ENCODE assay signal across 10 mouse cellular contexts in genomic region chr9:3001948-3002659, GRCm38 (mm10). TPM values are rescaled to one million over a fixed set of nuclear protein-coding genes. Genes with fewer than 3 reads are reported as not detected.
A peak's percentile ranks its signal among the peaks of the same experiment; 100 is the strongest.
DNase-seq lines count a peak whose midpoint lies in the region; ATAC-seq lines count a peak whose summit lies in the region.
"Not testable (repeated sequence)": the region's sequence is repeated elsewhere in the genome, so short reads cannot be mapped to it uniquely, and the experiment has no call there.
"Had no signal": no experiment of that assay in that cellular context is flagged by ENCODE, and none has a peak within 500 bp of the region (broad histone marks: within the 10 kb centered on the region; RNA-seq: fewer than 3 reads in every experiment).

No protein-coding gene starts in this region.

- H3K27me3 ChIP-seq in heart, embryonic 10.5 days (ENCODE audit: insufficient read depth, poor library complexity, severe bottlenecking); limb, embryonic 10.5 days (ENCODE audit: low read depth, poor library complexity, severe bottlenecking); midbrain, embryonic 12.5 days: not testable (repeated sequence)

- not testable (repeated sequence) for H3K4me2 ChIP-seq in midbrain, embryonic 12.5 days (replicated peaks)

- H3K4me3 ChIP-seq in heart, embryonic 10.5 days; limb, embryonic 10.5 days; midbrain, embryonic 12.5 days: not testable (repeated sequence)

- not testable (repeated sequence) for H3K9me3 ChIP-seq in heart, embryonic 10.5 days; limb, embryonic 10.5 days (replicated peaks); midbrain, embryonic 12.5 days

- H3K9ac ChIP-seq in midbrain, embryonic 12.5 days (replicated peaks) = 0 out of 2 replicates have a peak overlapping the region, but pooled peaks have one; percentile 0

- 62% methylated on average over 9 of the region's 11 CpGs for WGBS in heart, embryonic 10.5 days
- 69% methylated on average over 9 of the region's 11 CpGs for WGBS in limb, embryonic 10.5 days
- WGBS in midbrain, embryonic 12.5 days = 67% methylated on average over 9 of the region's 11 CpGs

- peak; percentile 48; the same call in 1 of the 2 replicates for ATAC-seq in erythroid progenitor cell, adult 5-6 weeks (replicated peaks; ENCODE audit: low FRiP score, poor library complexity, severe bottlenecking)
- peak; percentile 87 for ATAC-seq in midbrain, embryonic 12.5 days (ENCODE audit: low FRiP score, low read depth)

- not testable (repeated sequence) for H3K36me3 ChIP-seq in heart, embryonic 10.5 days; limb, embryonic 10.5 days; midbrain, embryonic 12.5 days

- H3K4me1 ChIP-seq in heart, embryonic 10.5 days; limb, embryonic 10.5 days; midbrain, embryonic 12.5 days: not testable (repeated sequence)

- not testable (repeated sequence) for H3K27ac ChIP-seq in heart, embryonic 10.5 days; limb, embryonic 10.5 days; midbrain, embryonic 12.5 days (replicated peaks)

- DNase-seq in 3134 (ENCODE audit: extremely low read depth, insufficient read length, low spot score) = peak; percentile 27
- DNase-seq in adrenal gland, postnatal 4 days (ENCODE audit: low spot score in 2 of 2) = peak; percentile 94 to 100
- peak; percentile 90 for DNase-seq in heart, embryonic 10.5 days (ENCODE audit: low spot score)
- DNase-seq in kidney, adult 8-10 months = peak; percentile 82 to 98
- peak; percentile 14 for DNase-seq in limb, embryonic 10.5 days (ENCODE audit: low spot score)
- peak; percentile 39 to 74 for DNase-seq in spleen, adult 18-20 months

RNA-seq across cellular contexts. Expression of gene Gm11168, which starts 1.0 kb away (rescaled TPM):
- total RNA-seq in adrenal gland, postnatal 4 days (2021) = under 1 TPM in 1 of 2 experiments, not detected in 1; 0.48 TPM
- not detected in 2 replicates for total RNA-seq in erythroid progenitor cell, adult 5-6 weeks (2015; ENCODE audit: low replicate concordance)
- total RNA-seq in erythroid progenitor cell, adult 5-6 weeks (2017; ENCODE audit: low replicate concordance) = 4.9 TPM in 1 of 2 replicates, not detected in the other
- not detected in 2 replicates for polyA plus RNA-seq in heart, embryonic 10.5 days (2016; fragmentation: Nextera tagmentation; extraction: Ambion mirVana)
- polyA plus RNA-seq in limb, embryonic 10.5 days (2016; fragmentation: Nextera tagmentation; extraction: Ambion mirVana) = not detected in 2 replicates
- polyA plus RNA-seq in midbrain, embryonic 12.5 days (2016; fragmentation: Nextera tagmentation; extraction: Ambion mirVana) = 0.37 TPM in 1 of 2 replicates, not detected in the other
- polyA plus RNA-seq: C2C12; testis, adult 2 months had no signal

RNA-seq across cellular contexts. Expression of gene Gm10722, which starts 1.4 kb away (rescaled TPM):
- total RNA-seq in adrenal gland, postnatal 4 days (2021) = not detected
- not detected in 2 replicates for total RNA-seq in erythroid progenitor cell, adult 5-6 weeks (2015; ENCODE audit: low replicate concordance)
- total RNA-seq in erythroid progenitor cell, adult 5-6 weeks (2017; ENCODE audit: low replicate concordance) = not detected in 2 replicates
- not detected in 2 replicates for polyA plus RNA-seq in heart, embryonic 10.5 days (2016; fragmentation: Nextera tagmentation; extraction: Ambion mirVana)
- polyA plus RNA-seq in limb, embryonic 10.5 days (2016; fragmentation: Nextera tagmentation; extraction: Ambion mirVana) = not detected in 2 replicates
- not detected in 2 replicates for polyA plus RNA-seq in midbrain, embryonic 12.5 days (2016; fragmentation: Nextera tagmentation; extraction: Ambion mirVana)
- polyA plus RNA-seq: C2C12; testis, adult 2 months had no signal

RNA-seq across cellular contexts. Expression of gene Gm10721, which starts 10.8 kb away (rescaled TPM):
- total RNA-seq in adrenal gland, postnatal 4 days (2021) = 1 to 10 TPM; 1.2 to 1.5 TPM
- not detected in 2 replicates for total RNA-seq in erythroid progenitor cell, adult 5-6 weeks (2015; ENCODE audit: low replicate concordance)
- 0.51 TPM in 1 of 2 replicates, not detected in the other for total RNA-seq in erythroid progenitor cell, adult 5-6 weeks (2017; ENCODE audit: low replicate concordance)
- polyA plus RNA-seq in heart, embryonic 10.5 days (2016; fragmentation: Nextera tagmentation; extraction: Ambion mirVana) = not detected in 2 replicates
- not detected in 2 replicates for polyA plus RNA-seq in limb, embryonic 10.5 days (2016; fragmentation: Nextera tagmentation; extraction: Ambion mirVana)
- polyA plus RNA-seq in midbrain, embryonic 12.5 days (2016; fragmentation: Nextera tagmentation; extraction: Ambion mirVana) = 0.59 TPM in 1 of 2 replicates, not detected in the other
- polyA plus RNA-seq: C2C12; testis, adult 2 months had no signal

RNA-seq across cellular contexts. Expression of gene Gm10720, which starts 13.3 kb away (rescaled TPM):
- not detected for total RNA-seq in adrenal gland, postnatal 4 days (2021)
- not detected in 2 replicates for total RNA-seq in erythroid progenitor cell, adult 5-6 weeks (2015; ENCODE audit: low replicate concordance)
- total RNA-seq in erythroid progenitor cell, adult 5-6 weeks (2017; ENCODE audit: low replicate concordance) = 1.3 TPM in 1 of 2 replicates, not detected in the other
- polyA plus RNA-seq in heart, embryonic 10.5 days (2016; fragmentation: Nextera tagmentation; extraction: Ambion mirVana) = not detected in 2 replicates
- not detected in 2 replicates for polyA plus RNA-seq in limb, embryonic 10.5 days (2016; fragmentation: Nextera tagmentation; extraction: Ambion mirVana)
- polyA plus RNA-seq in midbrain, embryonic 12.5 days (2016; fragmentation: Nextera tagmentation; extraction: Ambion mirVana) = not detected in 2 replicates
- polyA plus RNA-seq: C2C12; testis, adult 2 months had no signal

RNA-seq across cellular contexts. Expression of gene Gm10719, which starts 15.1 kb away (rescaled TPM):
- 1 to 10 TPM; 1.7 to 2.3 TPM for total RNA-seq in adrenal gland, postnatal 4 days (2021)
- not detected in 2 replicates for total RNA-seq in erythroid progenitor cell, adult 5-6 weeks (2015; ENCODE audit: low replicate concordance)
- total RNA-seq in erythroid progenitor cell, adult 5-6 weeks (2017; ENCODE audit: low replicate concordance) = 18.1 and 20.0 TPM in 2 replicates
- polyA plus RNA-seq in heart, embryonic 10.5 days (2016; fragmentation: Nextera tagmentation; extraction: Ambion mirVana) = not detected in 2 replicates
- not detected in 2 replicates for polyA plus RNA-seq in limb, embryonic 10.5 days (2016; fragmentation: Nextera tagmentation; extraction: Ambion mirVana)
- 0.50 and 0.65 TPM in 2 replicates for polyA plus RNA-seq in midbrain, embryonic 12.5 days (2016; fragmentation: Nextera tagmentation; extraction: Ambion mirVana)
- polyA plus RNA-seq: C2C12; testis, adult 2 months had no signal

Comparison
In these comparisons a context has a peak if more than half of its experiments do, and no peak if none do; other contexts are left out.
1. DNase-seq: peak in every context shown above with its lines; median percentile 97 in adrenal gland, postnatal 4 days; 90 in heart, embryonic 10.5 days; 90 in kidney, adult 8-10 months; 56 in spleen, adult 18-20 months; 27 in 3134; 14 in limb, embryonic 10.5 days.